Mouse (Mus musculus) regulatory T cell (primary cell): Measurements from ENCODE around the gene Fam110a.
"Not testable (repeated sequence)": the region's sequence is repeated elsewhere in the genome, so short reads cannot be mapped to it uniquely, and the experiment has no call there.

ENCODE experiments used
- in situ Hi-C: fragments of 300-600 bp; cut with MboI, MseI; formaldehyde crosslinking; loops from one replicate; pipeline ENCODE4 v1.15.1; 2025; ENCODE audit warnings: high pct_unique_total_duplicates

Fam110a gene

DNA sequence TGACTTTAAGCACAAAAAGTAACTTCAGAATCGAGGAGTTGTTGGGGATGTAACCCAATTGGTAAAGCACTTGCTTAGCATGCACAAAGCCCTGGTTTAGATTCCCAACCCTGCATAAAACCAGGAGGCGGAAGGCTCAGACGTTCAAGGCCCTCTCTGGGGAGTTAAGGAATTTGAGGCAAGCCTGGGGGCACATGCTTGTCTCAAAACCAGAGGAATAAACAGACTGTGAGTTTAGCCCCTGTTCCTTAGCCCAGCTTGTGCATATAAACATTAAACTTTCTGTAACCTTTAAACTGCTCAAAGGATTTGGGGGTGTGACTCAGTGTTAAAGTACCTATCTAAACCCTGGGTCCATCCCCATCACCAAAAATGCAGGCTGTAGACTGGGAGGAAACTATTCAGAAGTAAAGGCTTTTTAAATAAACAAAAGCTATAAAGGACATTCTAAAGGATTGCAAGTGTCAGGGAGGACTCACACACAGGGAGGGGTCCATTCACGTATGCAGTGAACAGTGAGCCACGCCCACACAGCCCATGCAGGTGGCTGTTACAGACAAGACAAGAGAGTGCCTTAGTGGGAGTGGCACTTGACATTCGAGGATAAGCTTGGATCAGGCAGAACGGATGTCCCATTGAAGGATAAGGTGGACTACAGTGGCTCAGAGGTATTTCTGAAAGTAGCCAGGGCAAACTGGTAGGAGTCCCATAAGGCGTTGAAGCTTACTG, 17.9 kb upstream of the Fam110a start:
- in situ Hi-C loops, result no loop called here

DNA sequence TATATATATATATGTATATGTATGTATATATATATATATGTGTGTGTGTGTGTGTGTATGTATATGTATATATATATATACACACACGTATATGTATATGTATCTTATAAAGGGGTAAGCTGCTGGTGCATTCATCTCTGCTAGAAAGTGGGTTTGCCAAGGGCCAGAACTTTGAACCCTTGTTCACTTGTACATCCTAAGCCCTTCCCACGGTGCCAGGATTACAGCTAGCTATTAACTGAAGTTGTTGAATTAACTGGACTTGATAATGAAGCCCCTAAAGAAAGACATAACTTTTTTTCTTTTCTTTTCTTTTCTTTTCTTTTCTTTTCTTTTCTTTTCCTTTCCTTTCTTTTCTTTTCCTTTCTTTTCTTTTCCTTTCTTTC, 17.2 kb upstream of the Fam110a start:
- in situ Hi-C loops, result not testable (repeated sequence)

DNA sequence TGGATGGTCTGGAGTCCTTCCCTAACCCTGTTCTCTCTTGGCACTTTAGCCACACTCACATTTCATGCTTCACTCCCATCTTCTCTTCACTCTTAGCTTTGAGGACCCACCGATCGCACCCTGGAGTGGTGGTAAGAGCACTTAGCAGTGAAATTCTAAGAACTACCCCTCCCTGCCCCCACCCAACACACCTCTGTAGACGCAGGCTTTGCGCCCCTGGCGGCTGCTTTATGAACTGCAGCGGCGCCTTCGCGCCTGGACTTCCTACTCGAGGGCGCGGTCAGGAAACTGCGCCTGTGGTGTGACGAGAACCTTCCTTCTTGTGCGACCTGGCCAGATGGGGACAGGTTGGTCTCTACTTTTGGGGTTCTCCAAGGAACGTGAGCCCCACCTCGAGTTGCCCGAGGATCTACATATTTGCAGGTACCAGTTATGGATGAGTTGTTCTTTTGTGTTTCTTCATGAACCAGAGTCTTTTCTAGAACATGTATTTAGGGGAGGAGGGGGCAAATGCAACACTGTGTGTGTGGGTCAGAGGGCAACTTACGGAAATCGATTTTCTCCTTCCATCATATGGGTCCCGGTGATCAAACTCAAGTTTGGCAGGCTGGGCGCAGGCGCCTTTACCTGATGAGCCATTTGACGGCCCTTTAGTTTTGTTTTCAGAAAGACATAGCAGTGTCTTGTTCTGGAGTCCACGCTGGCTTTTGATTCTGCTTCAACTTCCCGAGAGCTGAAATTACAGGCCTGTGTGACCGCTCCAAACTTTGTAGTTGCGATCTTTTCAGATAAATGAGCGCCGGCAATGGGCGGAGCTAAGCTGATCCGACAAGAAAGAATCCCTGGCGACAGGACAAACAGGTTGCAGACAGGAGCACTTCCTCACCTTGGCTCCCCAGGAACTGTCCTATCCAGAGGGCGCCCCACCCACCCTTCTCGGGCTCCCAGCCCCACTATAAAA, 16.5 kb upstream of the Fam110a start, which contains the start of gene Slc52a3:
TSS of gene Slc52a3 (plus strand) at position 283 of the 961 bp plus-strand sequence.
- in situ Hi-C loops, result no loop called here

DNA sequence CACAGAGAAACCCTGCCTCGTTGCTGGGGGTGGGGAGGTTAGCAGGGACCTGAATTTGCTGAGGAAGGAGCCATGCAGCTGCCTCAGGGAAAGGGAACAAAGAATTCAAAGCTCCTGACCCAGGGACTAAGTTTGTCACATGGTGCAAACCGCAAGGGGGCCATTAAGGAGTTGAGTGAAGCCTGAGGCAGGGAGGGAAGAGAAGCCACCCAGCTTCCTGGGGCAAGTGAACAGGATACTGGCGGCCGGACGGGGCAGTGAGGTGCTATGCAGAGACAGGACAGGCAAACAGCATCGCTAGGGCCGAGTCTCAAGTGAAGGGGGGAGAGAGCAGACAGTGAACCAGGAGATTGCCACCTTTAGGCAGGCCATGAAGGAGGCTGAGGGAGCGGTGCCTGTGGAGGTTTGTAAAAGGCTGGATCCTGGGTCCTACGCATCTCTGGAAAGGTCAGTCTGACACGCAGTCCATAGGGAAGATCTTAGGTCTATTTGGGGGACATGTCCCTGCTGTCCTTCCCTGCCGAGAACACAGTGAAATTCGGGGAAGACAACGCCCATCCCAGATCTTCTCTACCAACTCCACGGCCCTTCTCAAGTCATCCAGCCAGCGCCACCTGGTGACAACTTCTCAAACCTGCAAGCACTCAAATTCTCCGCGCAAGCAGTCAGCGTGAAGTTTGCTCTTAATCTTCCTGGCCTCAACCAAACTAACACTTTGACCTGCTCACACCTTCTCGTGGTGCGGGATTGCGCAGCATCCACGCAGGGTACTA, 14.5 kb upstream of the Fam110a start:
- in situ Hi-C loops, result no loop called here

DNA sequence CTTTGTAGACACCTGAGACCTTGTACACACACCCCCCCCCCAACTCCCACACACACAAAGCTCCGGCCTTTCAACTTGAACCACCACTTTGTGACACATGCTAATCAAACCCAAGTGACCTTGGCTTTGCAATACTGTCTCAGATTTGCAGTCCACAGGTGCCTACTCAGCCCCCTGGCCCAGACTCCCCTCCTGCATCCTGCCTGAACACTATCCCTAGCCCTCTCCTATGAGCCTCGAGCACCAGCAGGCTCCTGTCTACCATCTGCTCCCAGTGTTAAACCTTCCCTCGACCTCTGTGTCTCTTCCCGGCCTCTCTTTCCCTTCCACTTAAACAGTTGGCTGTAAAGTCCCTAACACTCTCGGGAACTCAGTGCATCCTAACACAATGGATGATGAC, 11.4 kb upstream of the Fam110a start:
- in situ Hi-C loops, result no loop called here

DNA sequence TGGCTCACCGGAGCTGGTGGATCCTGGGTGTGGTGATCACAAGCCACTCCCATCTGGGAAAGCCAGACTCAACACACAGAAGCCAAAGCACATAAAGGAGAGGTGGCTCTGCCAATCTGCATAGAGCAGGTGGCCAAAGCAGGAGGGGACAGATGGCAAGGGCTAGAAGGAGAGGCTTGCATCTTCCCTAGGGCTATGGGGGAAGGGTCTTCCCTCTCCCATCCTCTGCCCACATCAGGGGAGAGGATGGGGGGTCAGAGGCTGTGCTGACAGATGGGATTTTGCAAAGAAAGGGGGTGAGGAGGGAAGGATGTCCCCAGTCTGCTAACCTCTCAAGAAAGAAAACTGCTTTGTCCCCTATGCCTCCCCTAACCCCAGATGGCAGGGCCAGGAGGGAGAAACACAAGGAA, 11.0 kb upstream of the Fam110a start:
- in situ Hi-C loops, result no loop called here

DNA sequence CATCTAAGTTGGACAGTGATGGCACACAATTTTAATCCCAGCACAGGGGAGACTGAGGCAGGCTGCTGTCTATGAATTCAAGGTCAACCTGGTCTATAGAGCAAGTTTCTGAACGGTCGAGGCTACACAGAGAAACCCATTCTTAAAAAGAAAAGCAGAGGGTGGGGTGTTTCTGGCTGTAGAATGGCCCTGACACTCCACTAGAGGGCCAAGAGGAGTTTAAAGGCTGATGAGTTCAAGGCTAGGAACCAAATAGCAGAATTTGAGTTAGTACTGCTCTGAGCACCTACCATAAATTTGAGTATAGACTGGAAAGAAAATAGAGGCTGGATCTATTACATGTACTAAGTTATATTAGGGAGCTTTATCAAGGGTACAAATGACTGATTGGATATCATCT, 9.0 kb upstream of the Fam110a start:
- in situ Hi-C loops, result loop anchor here (5.0 kb wide), 1 partner anchor 42 kb away; no protein-coding TSS in a partner anchor

DNA sequence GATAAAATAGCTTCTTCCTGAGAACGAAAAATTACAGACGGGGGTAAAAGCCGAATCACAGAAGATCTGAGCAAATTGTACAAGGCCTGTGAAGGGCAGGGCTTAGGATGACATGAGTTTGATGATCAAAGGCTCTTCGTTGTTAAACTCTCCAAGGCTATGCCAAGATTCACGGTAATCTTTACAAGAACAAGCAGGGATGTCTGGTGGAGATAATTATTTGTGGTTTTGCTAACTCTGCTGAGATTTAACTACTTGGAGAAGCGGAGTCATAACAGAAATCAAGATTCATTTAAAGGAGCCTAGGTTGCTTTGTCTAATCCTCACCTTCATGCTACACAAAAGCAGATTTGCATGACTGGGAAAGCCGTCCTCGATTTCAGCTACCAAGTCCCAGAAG, 6.9 kb upstream of the Fam110a start:
- in situ Hi-C loops, result loop anchor here (5.0 kb wide), 1 partner anchor 40 kb away; no protein-coding TSS in a partner anchor

DNA sequence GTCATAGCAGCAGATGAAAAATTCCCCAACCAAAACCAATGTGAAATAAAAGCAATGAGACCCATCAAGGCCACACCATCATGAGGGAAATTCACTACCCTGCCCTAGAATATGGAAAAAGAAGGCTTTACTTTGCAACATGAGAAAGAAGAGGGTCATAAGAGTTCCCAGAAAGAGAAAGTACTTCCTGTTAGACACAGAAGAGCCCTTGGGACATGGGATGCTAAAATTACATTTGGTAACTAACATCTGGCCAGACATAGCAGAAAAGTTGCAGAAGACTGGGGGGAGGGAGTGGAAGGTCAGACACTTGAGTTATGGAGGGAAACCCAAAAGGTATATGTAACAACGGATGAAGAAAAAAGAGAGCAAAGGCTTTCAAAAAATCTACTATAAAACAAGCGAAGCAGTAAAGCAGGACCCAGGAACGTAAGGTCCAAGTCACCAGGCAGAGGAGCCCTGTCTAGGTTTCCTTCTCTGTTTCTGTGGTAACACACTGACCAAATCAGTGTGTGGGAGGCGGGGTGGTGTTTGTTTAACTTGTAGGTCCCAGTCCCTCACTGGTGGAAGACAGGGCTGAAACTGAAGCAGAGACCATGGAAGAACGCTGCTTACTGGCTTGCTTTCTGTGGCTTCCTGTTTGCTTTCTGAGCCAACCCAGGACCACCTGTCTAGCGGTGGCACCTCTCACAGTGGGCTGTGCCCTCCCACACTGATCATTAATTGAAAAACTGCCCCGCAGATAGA, 5.6 kb upstream of the Fam110a start:
- in situ Hi-C loops, result loop anchor here (5.0 kb wide), 1 partner anchor 38 kb away; no protein-coding TSS in a partner anchor

DNA sequence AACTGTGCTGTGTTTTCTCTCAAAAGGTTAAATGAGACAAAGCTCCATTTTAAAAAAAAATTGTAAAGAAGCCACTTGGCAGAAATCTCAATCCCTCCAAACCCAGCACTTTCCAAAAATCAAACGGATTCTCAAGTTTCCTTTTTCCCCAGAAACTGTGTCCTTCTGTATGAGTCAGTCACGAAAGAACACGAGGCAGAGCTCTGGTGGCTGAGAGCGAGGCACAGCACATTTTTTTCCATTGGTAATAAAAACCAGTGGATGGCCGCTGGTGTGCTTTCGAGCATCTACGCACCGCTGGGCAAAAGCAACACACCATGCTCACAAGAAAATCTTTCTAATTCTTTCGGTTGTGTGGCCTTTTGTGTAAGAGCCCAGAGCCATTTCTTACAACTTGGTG, 4.0 kb upstream of the Fam110a start:
- in situ Hi-C loops, result no loop called here

DNA sequence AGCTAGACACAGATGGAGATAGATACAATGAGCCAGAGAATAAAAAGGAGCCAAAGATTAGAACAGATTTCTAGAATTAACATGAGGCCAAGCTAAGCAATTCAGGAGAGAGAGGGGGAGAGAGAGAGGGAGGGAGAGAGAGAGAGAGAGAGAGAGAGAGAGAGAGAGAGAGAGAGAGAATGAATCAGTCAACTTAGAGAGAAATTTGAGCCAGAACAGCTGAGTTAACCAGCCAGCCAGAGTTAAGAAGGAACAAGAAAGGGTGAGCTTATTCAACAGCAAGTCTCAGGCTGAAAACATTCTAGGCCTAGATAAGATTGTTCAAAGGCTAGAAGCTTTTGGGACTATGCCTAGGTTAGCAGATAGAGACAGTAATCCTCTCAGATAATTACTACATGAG, 2.5 kb upstream of the Fam110a start:
- in situ Hi-C loops, result no loop called here

DNA sequence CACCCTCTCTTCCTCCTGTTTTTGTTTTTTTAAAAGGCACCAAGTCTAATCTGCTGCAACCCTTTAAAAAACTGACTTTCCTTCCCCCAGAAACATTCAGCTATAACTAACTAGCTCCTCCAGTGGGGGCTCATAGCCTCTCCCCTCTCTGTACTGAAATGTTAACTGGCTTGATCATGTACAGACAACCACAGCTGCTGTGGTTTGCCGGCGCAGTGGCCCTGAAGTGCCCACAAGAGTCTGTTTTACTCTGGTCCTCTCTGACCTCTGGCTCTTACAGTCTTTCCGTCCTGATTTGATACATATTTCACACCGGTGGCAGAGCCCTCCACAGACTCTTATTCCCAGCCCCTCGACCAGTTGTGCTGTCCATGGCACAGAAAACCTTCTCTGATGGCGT, 1.2 kb upstream of the Fam110a start:
- in situ Hi-C loops, result no loop called here

DNA sequence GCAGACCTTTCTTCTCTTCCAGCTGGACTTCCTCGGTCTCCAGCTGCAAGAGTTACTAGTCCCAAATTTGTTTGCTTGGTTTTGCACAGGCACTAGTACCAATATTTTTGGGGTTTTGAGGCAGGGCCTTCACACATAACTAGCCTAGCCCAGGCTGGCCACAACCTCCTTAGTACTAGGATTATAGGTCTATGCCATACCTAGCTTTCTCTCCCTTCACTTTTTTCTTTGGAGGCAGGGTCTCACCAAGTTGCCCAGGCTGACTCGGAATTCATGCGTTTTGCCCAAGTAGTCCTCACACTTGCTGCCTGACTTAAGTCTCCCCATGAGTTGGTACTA, 305 bp upstream of the Fam110a start:
- in situ Hi-C loops, result no loop called here

DNA sequence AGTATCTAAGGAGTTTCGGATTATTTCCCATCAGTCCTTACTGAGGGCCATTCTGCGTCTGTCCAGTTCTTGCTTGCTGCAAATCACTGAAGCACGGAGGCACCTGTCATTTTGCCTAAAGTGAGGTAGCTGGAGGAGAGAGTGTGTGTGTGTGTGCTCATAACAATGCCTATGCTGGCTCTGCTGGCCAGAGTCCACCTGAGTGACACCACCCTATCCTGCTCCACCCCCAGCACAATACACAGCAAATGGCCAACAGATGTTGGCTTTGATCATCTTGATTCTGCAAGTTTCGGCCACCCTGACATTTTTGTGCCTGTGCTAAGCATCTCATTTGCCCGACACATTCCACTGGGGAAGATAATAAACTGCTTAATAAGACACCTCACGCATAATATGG, 1.5 kb downstream of the Fam110a start:
- in situ Hi-C loops, result no loop called here

DNA sequence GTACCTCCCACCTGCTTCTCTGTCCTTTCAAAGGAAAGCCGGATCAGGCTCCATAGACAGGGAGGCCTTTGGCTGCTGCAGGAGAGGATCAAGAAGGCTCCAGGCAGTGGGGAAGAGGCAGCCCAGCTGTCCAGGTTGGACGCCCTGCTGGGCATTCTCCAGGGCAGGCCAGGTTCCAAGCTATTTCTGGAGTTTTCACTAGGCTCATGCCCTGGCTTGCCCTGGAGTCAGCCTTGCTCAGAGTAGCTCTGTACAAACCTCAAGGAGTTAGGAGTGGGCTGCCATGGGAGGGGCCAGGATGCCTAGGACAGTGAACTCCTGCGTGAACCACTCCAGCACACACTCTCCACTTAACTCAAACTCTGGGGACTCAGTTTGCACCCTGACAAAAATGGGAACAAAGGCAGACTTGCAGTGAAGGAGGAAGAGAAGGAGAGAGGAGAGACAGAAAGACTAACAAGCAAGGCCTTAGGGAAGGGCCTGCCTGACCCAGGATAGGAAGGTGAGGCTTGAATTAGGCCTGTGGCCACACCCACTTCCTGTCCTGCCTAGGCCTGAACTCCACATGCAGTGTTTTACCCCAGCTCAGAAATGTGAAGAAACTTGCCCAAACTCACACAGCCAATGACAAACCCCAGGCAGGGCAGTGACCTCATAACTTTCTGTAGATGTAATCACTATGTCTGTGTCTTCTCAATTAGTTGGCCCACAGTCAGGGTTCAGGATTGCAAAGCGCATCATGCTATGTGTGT, 2.2 kb downstream of the Fam110a start:
- in situ Hi-C loops, result no loop called here

DNA sequence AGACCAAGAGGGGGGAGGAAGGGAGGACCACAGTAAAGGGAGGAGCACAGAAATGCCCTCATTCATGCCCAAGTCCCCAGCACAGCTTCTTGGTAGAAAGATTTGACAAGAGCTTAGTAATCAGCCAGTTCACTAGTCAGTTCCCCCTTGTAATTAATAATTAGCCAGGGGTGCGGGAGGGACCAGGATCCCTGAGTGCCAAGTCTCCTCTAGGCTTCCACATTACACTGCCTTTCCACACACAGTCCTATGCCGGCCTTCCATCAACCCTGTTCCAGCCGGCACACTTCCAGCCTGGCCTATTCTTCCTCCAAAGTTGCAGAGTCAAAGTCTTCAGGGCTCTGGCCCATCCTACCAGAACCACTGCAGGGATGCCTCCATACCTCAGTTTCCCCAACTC, 4.0 kb downstream of the Fam110a start:
- in situ Hi-C loops, result no loop called here

DNA sequence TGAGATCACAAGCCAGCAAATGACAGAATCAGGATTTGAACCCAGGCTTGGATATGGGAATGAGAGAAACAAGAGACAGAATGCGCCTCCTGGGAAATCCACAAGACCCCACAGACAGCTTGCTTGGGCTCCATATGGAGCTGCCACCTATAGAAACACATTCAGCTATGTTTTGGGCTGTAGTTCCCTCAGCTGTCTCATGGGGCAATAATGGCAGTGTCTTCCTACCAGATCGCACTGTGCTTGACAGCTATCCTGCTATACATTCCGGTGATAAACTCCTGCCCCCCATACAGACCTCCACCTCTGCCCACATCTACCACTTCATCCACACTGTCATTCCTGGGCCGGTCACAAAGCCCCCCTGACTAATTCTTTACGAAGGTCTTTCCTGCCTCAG, 4.7 kb downstream of the Fam110a start:
- in situ Hi-C loops, result no loop called here

DNA sequence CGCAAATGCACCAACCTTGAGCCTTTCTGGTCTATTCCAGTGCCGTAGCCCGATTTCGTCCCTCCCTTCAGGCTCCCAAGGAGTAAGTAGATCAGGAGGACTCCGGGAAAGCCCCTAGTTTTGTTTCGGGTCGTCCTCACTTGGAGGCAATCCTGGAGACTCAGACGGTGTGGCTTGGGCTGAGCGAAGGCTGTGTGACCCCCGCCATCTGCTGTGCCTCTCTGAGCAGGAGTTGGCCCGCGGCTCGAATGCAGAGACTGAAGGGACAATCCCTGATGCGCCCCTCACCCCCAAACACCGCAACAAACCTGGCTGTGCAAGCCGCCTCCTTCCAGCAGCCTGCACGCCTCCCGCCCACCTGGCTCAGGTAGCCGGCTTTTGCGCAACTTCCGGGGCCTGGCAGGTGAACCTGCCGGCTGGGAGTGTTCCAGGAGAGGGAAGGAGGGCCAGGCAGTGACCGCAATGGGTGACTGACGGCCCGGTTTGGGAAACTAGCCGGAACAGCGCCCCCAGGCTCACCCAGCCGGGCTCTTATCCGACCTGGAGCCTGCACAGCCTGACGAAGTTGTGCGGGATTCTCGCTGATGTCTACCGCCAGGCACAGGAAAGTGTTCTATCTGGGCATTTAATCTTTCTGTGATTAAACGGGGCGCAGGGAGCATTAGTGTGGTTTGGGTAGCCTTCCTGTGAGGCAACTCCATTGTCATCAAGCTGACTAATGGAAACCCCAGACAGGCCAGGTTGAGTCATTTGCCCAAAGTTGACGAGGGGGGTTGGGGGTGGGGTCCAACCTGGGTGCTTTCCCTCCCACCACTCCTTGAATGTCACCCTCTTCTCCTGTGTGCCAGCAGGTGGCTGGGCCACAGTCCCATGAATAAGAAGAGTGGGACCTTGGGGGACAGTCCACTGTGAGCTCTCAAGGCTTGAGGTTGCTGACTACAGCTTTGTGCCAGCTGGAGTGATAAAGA, 6.1 kb downstream of the Fam110a start:
- in situ Hi-C loops, result loop anchor here (5.0 kb wide), 1 partner anchor 427 kb away; no protein-coding TSS in a partner anchor
